Mouse (Mus musculus) neural tube, embryonic 11.5 days (tissue): ENCODE results near the gene Prrc2b. TPM values are rescaled to one million over a fixed set of nuclear protein-coding genes. Genes with fewer than 3 reads are reported as not detected.

Source experiments
- ATAC-seq: fragments of 200-750 bp; cut with Nextera tagmentation; 2 replicates; pipeline ENCODE4 v1.8.0; 2017; ENCODE audit warnings: moderate number of reproducible peaks, mild to moderate bottlenecking, moderate TSS enrichment, moderate library complexity; ENCODE audit not compliant: insufficient read depth, low FRiP score, low TSS enrichment
- DNase-seq: peaks from one replicate; pipeline ENCODE4 v3.0.0-alpha.2; 2015; ENCODE audit warnings: low spot score
- H3K27ac ChIP-seq: fragments of 300-500 bp; sonication (generic); 2 replicates; pipeline ENCODE4 v1.5.1; 2014; ENCODE audit warnings: low read depth, mild to moderate bottlenecking, low read length
- H3K27me3 ChIP-seq: fragments of 300-500 bp; sonication (generic); 2 replicates; pipeline ENCODE4 v1.6.1; 2014; ENCODE audit warnings: mild to moderate bottlenecking, low read length, mixed read lengths; ENCODE audit not compliant: control insufficient read depth, insufficient read depth
- H3K36me3 ChIP-seq: fragments of 300-500 bp; sonication (generic); 2 replicates; pipeline ENCODE4 v1.6.1; 2014; ENCODE audit warnings: mild to moderate bottlenecking, low read length, moderate library complexity, mixed read lengths; ENCODE audit not compliant: control insufficient read depth, insufficient read depth
- H3K4me1 ChIP-seq: fragments of 300-500 bp; sonication (generic); 2 replicates; pipeline ENCODE4 v1.6.1; 2014; ENCODE audit warnings: low read length, mixed read lengths; ENCODE audit not compliant: control insufficient read depth, insufficient read depth
- H3K4me2 ChIP-seq: fragments of 300-500 bp; sonication (generic); 2 replicates; pipeline ENCODE4 v1.6.1; 2014; ENCODE audit warnings: low read depth, mild to moderate bottlenecking, moderate library complexity
- H3K4me3 ChIP-seq: fragments of 300-500 bp; sonication (generic); 2 replicates; pipeline ENCODE4 v1.5.1; 2014; ENCODE audit warnings: low read depth, low read length
- H3K9ac ChIP-seq: fragments of 300-500 bp; sonication (generic); 2 replicates; pipeline ENCODE4 v1.6.1; 2014; ENCODE audit warnings: mild to moderate bottlenecking, low read length
- H3K9me3 ChIP-seq: fragments of 300-500 bp; sonication (generic); 2 replicates; pipeline ENCODE4 v1.6.1; 2016; ENCODE audit warnings: low read length; ENCODE audit not compliant: control insufficient read depth
- WGBS: fragments of 180-500 bp; shearing (Covaris S2); extraction: QIAGEN DNeasy Blood & Tissue Kit; methylation state at CpG from one replicate; pipeline ENCODE4 v1.1.7; 2014; 5-methylcytosine and 5-hydroxymethylcytosine counted together
- polyA plus RNA-seq: library from polyadenylated mRNA; unstranded; fragments of >200 nt; fragmentation: Nextera tagmentation; extraction: Ambion mirVana; gene quantifications from 2 replicates; pipeline ENCODE4 v1.2.1, GENCODE M21; 2014

Prrc2b gene
- polyA plus RNA-seq, 1 experiment from 2014 or later = 73.9 TPM

DNA sequence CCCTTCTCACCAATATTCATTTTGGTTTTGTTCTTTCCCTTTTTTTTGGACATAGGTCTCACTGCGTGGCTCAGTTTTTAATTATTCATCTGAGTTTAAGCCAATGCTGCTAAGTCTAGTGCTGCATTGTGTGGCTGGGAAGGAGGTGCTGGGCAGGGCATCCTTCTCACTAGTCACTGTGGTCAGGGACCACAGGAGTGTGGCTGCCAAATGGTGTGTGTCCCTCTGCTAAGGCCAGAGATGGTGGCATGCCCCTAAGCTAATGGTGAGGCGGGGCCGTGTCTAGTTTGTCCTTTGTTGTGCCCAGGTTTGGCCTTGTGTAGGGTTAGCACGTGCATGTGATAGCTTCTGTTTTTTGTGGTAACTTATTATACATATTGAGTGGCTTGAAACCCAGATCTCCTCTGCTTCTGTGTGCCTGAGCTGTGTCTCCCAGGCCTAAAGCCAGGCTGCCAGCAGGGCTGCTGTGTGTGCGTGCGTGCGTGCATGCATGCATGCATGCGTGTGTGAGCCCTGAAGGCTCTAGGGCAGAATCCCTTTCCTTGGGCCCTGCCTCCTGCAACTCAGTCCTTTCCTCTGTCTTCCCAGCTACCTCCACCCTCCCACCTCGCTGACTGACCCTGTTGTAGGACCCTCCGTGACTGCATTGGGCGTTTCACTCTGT lies 26.6 kb downstream of the Prrc2b start:
- H3K9me3 ChIP-seq = no peaks in the 10 kb centered on the region
- no peak overlapping the region for H3K4me2 ChIP-seq
- 80% methylated on average over 11 of the region's 11 CpGs for WGBS
- H3K27me3 ChIP-seq = no peaks in the 10 kb centered on the region
- no peak overlapping the region for H3K9ac ChIP-seq
- no peak overlapping the region for H3K27ac ChIP-seq
- H3K4me1 ChIP-seq = peaks cover 28% of the 10 kb centered on the region
- ATAC-seq (no peak), DNase-seq (no peak)
- no peak overlapping the region for H3K4me3 ChIP-seq
- no peaks in the 10 kb centered on the region for H3K36me3 ChIP-seq

DNA sequence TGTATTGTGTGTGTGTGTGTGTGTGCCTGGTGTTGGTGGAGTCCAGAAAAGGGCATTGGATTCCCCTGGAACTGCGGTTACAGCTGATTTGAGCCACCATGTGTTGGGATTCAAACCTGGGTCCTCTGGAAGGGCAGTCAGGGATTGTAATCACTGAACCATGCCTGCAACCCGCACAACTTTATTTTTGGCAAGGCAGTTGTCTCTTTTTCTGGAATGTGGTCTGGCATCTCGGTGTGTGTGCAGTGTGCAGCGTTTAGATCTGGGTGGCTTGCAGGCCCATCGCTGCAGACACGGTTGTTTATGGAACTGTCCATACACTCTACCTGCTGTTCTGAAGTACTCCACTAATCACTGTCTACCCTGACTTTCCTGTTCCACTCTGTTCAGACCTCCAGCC lies 28.5 kb downstream of the Prrc2b start:
- DNase-seq = no peak
- H3K27ac ChIP-seq = no peak overlapping the region
- H3K9me3 ChIP-seq = no peaks in the 10 kb centered on the region
- H3K4me3 ChIP-seq = no peak overlapping the region
- no peak for ATAC-seq
- no peaks in the 10 kb centered on the region for H3K36me3 ChIP-seq
- no peaks in the 10 kb centered on the region for H3K27me3 ChIP-seq
- WGBS = 90% methylated on average over 6 of the region's 6 CpGs
- H3K4me1 ChIP-seq = peaks cover 19% of the 10 kb centered on the region
- H3K4me2 ChIP-seq = no peak overlapping the region
- H3K9ac ChIP-seq = no peak overlapping the region

DNA sequence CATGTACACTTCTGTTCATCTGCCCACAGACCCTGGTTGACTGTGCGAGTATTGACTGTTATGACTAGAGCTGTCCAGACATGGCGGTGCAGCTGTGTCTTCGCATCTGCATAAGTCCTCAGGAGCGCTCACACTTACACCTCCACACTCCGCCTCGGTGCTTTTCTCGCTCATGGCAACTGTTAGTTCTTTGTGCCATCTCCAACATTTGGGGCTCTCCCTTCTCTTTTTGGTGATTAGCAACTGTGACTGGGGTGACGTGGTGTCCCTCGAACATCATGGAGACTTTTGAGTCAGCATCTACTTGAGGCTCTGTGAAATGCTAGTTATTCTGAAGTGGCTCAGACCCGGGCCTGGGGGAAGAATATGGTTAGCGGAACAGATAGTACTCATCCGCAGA lies 29.2 kb downstream of the Prrc2b start:
- no peak for ATAC-seq
- WGBS = 95% methylated on average over 12 of the region's 12 CpGs
- H3K4me1 ChIP-seq = peaks cover 12% of the 10 kb centered on the region

DNA sequence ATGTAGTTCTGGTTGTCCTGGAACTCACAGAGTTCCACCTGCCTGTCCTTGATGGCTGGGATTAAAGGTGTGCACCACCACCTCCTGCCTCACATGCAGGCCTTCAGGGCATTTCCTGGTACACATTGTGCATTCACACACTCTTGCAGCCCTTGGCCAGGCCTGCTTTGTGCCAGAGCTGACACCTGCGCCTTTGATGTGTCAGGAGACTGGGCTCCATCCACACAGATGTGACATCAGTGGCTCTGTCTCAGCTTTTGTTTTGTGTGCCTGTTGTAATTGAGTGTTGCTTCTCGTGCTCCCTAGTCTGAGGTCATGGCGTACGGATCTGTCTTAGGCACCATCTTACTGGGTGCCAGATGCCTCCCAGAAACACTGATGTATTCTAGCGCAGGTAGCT lies 30.5 kb downstream of the Prrc2b start:
- DNase-seq (no peak), ATAC-seq (no peak)
- Histone ChIP-seq H3K36me3 (peaks cover 5% of the 10 kb centered on the region), H3K27me3 (no peaks in the 10 kb centered on the region), H3K4me3 (no peak overlapping the region), H3K4me2 (no peak overlapping the region), H3K4me1 (peaks cover 7% of the 10 kb centered on the region; the same call in 1 of the 2 replicates), H3K9ac (no peak overlapping the region), H3K27ac (no peak overlapping the region), H3K9me3 (no peaks in the 10 kb centered on the region)
- 81% methylated on average over 5 of the region's 5 CpGs for WGBS

More for the DNA sequence above, 29.2 kb downstream of the Prrc2b start:
- no peak overlapping the region for H3K9ac ChIP-seq
- no peaks in the 10 kb centered on the region for H3K27me3 ChIP-seq
- peaks cover 2% of the 10 kb centered on the region; the same call in 1 of the 2 replicates for H3K36me3 ChIP-seq
- no peaks in the 10 kb centered on the region for H3K9me3 ChIP-seq
- DNase-seq = no peak
- H3K4me2 ChIP-seq = no peak overlapping the region
- no peak overlapping the region for H3K27ac ChIP-seq
- no peak overlapping the region for H3K4me3 ChIP-seq

DNA sequence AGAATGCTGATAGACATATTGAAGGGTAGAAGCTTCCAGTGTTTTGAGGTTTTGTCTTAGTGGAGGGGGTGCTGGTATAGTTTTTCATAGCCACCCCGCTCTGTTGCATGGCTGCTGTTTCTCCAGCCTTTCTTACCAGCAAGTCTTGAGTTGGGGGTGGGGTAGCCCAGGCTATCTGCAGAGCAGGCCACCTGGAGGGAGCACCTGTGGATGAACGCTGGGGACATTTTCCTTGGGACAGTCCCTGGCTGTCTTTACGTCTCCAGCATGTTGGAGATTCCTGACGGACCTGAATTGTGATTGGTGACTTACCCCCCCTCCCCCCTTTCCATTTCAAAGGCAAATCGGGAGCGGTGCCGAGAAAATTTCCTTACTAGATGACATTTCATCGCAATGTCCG lies 31.2 kb downstream of the Prrc2b start:
- no peak overlapping the region for H3K9ac ChIP-seq
- DNase-seq (no peak), ATAC-seq (no peak)
- H3K9me3 ChIP-seq = no peaks in the 10 kb centered on the region
- WGBS = 76% methylated on average over 9 of the region's 9 CpGs
- H3K27me3 ChIP-seq = no peaks in the 10 kb centered on the region
- no peak overlapping the region for H3K4me2 ChIP-seq
- H3K4me3 ChIP-seq = no peak overlapping the region
- no peak overlapping the region for H3K27ac ChIP-seq
- peaks cover 3% of the 10 kb centered on the region; the same call in 1 of the 2 replicates for H3K4me1 ChIP-seq
- peaks cover 10% of the 10 kb centered on the region for H3K36me3 ChIP-seq

DNA sequence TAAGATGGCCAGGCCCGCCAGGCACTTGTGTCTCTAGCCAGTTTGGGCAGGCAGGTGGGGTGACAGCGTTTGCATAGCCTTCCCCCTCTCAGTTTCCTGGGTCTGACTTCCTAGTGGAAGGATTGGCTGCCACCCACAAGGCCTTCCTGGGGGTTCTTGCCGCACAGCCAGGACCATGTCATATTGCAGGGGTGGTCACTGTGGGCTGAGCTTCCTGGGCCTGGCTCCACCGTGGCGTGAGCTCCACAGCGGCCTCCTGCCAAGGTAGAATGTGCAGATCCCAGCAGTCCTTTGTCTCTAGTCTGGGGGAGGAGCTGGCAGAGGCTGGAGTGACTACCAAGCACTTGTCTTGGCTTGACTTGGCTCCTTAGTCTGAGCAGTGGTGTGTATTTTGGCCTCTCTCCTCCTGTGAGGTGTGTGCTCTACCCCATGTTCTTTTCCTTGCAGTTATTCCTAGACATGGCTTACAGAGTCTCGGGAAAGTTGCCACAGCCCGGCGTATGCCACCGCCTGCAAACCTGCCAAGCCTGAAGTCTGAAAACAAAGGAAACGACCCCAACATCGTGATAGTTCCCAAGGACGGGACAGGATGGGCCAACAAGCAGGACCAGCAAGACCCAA lies 31.9 kb downstream of the Prrc2b start:
- no peak for DNase-seq
- no peak for ATAC-seq
- Histone ChIP-seq H3K9ac (no peak overlapping the region), H3K9me3 (no peaks in the 10 kb centered on the region), H3K27me3 (no peaks in the 10 kb centered on the region), H3K4me2 (no peak overlapping the region), H3K36me3 (peaks cover 17% of the 10 kb centered on the region), H3K4me3 (no peak overlapping the region), H3K27ac (no peak overlapping the region), H3K4me1 (peaks cover 2% of the 10 kb centered on the region; the same call in 1 of the 2 replicates)
- WGBS = 76% methylated on average over 13 of the region's 13 CpGs

DNA sequence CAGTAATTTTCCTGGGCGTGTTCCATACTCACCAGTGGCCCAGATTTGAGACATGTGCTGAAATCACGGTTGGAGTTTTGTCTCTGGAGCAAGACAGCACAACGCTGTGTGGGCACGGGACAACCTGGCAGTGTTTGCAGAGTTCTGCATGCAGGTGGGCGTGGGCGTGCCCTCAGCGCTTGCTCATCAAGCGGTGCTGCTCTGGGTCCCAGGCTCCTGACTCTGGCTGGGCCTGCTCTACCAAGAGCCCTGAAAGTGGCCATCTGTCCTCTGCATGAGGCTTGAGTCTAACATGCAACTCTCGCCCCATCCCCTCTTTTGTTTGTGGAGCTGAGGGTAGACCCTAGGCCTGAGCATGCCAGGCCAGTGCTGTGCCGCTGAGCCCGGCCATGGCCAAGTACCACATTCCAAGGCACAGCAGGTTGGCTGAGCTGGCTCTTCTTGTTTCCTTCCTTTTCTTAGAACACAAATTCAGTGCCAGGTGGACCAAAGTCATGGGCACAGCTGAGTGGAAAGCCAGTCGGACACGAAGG lies 36.2 kb downstream of the Prrc2b start:
- ATAC-seq = no peak
- Histone ChIP-seq H3K9me3 (no peaks in the 10 kb centered on the region), H3K4me2 (no peak overlapping the region), H3K4me3 (no peak overlapping the region), H3K27me3 (no peaks in the 10 kb centered on the region), H3K4me1 (no peaks in the 10 kb centered on the region), H3K9ac (no peak overlapping the region), H3K36me3 (peaks cover 33% of the 10 kb centered on the region), H3K27ac (no peak overlapping the region)
- WGBS = 93% methylated on average over 13 of the region's 13 CpGs
- DNase-seq = no peak

DNA sequence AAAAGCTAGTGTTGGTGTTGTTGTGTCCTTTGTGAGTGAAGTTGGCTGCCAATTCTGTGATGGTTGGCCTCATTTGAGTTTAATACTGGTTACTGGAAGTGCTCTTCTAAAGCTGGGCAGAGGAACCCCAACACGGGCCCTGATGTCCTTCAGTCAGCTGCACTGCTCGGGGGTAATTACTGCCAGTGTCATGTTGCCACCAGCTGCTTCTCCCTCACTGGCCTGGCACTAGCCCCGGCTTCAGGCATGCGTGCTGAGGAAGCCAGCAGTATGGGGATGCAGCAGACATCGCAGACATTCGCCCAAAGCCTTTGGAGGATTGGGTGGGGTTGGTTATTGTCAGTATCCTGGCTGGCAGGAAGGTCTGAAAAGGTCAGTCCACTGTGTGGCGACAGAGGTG lies 36.8 kb downstream of the Prrc2b start:
- H3K27me3 ChIP-seq = no peaks in the 10 kb centered on the region
- no peak overlapping the region for H3K9ac ChIP-seq
- H3K36me3 ChIP-seq = peaks cover 35% of the 10 kb centered on the region
- H3K4me1 ChIP-seq = no peaks in the 10 kb centered on the region
- DNase-seq (no peak), ATAC-seq (no peak)
- H3K27ac ChIP-seq = no peak overlapping the region
- no peak overlapping the region for H3K4me3 ChIP-seq
- 92% methylated on average over 7 of the region's 7 CpGs for WGBS
- H3K9me3 ChIP-seq = no peaks in the 10 kb centered on the region
- no peak overlapping the region for H3K4me2 ChIP-seq
